Mouse (Mus musculus) urinary bladder, postnatal 4 days (tissue): Measurements from ENCODE around the gene Tnfrsf4.
A peak's percentile ranks its signal among the peaks of the same experiment; 100 is the strongest.

Experiments used
- DNase-seq, 2 experiments: peaks; one replicate each; pipeline ENCODE4 v3.0.0; 2021 to 2022; ENCODE audit warnings: low spot score in 2 of 2

Gene Tnfrsf4

DNA sequence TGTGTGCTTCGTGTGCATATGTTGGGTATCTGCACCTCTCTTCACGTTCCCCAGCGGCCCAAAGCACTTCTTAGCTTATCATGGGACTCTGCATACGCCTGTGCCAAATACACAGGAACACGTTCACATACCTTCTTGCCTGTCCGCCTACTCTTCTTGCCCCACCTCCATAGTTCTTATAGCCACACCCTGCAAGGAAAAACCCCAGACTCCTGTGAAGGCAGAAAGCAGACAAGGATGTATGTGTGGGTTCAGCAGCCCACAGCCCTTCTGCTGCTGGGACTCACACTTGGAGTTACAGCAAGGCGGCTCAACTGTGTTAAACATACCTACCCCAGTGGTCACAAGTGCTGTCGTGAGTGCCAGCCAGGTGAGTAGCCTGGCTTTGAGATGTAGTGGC lies at the start of gene Tnfrsf4:
Gene Tnfrsf4, plus strand, starts transcription at position 207 of the 400 bp plus-strand sequence.
- no peak for DNase-seq

- no peak for DNase-seq
Measured at GRCm38 (mm10) chr4:155964396-155964795, 49.2 kb upstream of the Tnfrsf4 start.

DNA sequence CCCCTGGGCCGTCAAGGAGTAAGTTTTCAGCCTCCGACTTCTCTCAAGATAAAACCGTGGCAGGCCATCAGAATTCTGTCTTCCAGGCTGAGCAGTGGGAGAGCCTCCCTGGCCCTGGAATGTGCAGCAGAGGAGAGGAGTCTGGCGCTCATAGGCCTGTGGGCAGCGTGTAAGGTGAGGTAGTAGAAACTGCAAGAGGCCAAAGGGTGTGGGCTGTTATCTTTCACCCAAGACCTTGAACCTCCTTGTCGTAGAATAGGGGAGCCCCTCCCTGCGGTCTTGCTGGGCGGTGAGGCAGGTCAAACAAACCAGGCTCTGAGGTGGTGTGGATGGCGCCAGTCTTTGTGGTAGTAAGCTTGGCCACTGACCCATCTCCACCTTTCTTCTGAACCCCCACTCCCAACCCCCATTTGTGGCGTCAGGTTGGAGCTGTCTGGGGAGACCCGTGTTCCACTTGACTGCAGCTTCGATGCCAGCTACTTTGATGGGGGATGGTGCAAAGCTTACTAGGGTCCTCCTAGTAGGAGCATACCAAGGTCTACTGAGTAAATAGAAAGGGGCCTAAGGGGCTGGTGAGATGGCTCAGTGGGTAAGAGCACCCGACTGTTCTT lies 44.5 kb upstream of the Tnfrsf4 start:
- no peak for DNase-seq

GRCm38 (mm10) chr4:155970286-155970685 lies 43.4 kb upstream of the Tnfrsf4 start:
- no peak for DNase-seq

- DNase-seq = no peak
Measured at GRCm38 (mm10) chr4:155972651-155973050, 41.0 kb upstream of the Tnfrsf4 start.

DNA sequence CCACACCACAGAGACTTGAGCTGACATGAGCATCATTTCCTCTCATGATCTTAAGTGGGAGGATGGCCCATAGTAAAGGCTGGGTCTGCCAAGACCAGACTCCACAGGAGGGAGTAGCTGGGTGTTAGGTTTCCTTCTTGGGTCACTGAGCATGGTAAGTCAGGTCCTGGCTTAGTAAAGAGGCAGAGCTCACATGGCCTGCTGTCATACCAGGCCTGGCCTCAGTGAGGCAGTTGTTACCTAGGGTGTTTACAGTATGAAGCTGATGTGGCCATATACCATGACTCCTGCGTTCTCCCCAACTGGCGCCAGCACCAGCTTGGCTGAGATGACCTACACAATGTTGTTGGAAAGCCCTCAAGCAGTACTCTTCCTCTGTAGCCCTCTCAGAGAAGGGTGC lies 40.4 kb upstream of the Tnfrsf4 start:
- no peak for DNase-seq

DNA sequence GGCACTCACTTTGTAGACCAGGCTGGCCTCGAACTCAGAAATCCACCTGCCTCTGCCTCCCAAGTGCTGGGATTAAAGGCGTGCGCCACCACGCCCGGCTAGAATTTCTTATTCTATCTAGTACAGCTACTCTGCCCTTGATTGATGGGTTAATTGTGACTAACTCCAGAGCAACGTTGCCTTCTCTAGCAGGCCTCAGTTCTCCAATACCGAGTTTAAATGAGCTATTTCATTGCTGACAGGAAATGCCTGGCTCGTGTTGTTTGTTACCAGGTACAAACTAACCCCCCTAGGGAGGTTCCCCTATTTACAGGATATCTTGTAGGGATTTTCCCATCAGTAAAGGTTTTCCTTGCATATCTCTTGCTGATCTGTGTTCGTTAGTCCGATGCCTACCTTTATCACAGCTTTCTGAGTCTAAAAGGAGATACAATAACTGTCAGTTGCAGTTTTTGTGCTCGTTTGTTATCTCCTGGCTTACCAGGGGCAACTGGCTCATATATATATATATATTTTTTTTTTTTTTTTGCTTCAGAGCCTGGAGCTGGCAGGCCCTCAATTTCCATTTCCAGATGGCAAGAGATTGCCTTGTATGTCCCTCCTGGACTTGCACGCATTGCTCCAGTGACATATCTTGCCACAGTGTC lies 32.1 kb upstream of the Tnfrsf4 start:
- DNase-seq = no peak

DNA sequence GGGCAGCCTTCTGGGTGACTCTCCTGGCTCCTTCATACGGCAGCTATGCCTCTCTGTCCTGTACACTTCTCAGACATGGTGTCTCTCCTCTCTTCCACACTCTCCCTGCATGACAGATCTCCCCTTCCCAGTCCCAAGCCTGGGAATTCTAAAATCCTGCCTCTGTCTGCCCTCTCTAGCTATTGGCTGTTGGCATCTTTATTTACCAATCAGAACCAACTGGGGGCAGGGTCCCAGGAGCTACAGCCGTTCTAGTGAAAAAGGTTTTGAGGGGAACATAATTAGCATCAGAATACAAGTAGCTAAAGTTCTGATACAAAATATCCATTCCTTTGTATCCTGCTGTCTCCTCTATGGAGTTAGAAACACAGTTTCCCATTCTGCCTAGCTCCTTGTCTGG lies 29.9 kb upstream of the Tnfrsf4 start:
- no peak for DNase-seq

- DNase-seq = no peak
Measured at GRCm38 (mm10) chr4:155991211-155991907, 22.3 kb upstream of the Tnfrsf4 start.

DNA sequence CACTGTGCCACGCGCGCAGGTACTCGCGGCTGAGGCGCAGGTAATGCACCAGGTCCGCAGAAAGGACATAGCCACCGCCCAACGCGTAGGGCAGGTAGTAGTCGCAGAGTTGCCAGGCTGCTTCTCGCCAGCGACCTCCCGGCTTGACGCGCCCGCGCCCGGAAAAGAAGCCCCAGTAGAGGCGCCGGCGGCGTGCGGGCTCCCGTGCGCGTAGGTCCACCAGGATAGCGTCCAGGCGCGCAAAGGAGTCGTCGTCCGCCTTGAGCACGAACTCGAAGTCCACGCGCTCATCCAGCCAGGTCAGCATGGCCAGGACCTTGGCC lies 21.8 kb upstream of the Tnfrsf4 start:
- DNase-seq = no peak

DNA sequence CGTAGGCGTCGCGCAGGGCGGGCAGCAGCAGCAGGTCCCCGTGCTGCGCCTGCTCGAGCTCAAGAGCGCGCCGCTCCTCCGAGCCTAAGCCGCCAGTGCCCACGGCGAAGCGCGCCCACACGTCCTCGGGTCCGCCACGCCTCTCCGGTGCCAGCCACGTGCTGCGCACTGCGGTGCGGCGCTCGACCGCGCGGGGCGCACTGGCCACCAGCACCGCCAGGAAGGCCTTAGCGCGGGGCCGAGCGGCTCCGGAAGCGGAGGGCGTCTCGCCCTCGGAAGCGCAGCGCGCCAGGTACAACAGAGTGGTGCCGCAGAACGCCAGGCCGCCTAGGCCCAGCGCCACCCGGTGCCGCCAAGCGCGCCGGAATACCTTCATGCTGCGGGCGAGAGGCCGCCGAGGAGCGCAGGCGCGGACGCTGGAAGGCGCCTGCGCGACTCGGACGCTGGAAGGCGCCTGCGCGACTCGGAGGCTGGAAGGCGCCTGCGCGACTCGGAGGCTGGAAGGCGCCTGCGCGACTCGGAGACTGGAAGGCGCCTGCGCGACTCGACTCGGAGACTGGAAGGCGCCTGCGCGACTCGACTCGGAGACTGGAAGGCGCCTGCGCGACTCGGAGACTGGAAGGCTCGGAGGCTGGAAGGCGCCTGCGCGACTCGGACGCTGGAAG lies 21.3 kb upstream of the Tnfrsf4 start, which contains the start of the genes B3galt6 and Sdf4:
Gene B3galt6, minus strand, starts transcription at position 409 of the 665 bp plus-strand sequence.
Gene Sdf4, plus strand, starts transcription at position 632 of the 665 bp plus-strand sequence.
- peak; percentile 76 to 84 for DNase-seq

DNA sequence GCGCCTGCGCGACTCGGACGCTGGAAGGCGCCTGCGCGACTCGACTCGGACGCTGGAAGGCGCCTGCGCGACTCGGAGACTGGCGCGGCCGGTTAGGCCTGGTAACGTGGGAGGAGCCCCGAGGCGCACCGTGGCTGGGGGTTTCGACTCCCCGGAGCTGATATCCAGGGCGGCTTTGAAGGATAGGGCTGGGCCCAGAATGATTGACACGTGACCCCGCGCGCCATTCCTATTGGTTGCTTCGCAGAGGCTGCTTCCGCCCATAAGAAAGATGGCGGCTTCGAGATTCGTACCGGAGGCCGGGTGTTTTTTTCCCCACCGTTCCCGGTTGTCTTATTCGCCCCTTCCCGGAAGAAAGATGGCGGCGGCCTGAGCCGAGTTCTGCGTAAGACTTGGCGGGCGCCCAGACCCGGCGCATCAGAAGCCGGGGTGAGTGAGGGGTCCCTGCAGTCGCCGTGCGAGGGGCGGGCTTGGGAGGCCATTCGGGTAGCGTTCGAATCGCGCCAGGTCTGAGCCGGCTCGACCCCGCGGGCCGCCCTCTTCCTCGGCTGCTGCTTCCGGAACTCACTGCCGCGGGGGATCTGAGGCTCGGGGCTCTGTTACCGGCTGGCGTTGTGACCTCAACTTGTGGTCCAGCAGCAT lies 20.6 kb upstream of the Tnfrsf4 start:
- peak; percentile 93 to 97 for DNase-seq

- DNase-seq = no peak
Measured at GRCm38 (mm10) chr4:155993606-155994005, 20.0 kb upstream of the Tnfrsf4 start.

GRCm38 (mm10) chr4:156004109-156004508 lies 9.5 kb upstream of the Tnfrsf4 start:
- no peak for DNase-seq

DNA sequence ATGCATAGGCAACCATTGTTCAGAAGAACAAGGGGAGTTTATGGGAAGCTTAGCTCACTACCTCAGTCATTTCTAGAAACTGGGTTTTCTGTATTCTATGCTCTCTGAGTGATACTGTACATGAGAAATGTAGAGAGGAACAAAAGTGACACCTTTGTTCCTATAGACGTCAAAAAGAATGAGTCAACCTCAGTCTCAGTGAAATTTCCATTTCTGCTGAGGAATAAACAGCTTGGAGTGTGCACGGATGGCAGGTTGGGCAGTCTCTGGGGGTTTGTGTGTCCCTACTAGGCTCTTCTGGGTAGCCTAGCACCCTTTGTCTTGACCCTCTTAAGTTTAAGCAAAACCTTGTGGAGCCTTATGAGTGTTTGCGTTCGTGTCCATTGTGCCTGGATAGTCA lies 5.3 kb upstream of the Tnfrsf4 start:
- DNase-seq = no peak

DNA sequence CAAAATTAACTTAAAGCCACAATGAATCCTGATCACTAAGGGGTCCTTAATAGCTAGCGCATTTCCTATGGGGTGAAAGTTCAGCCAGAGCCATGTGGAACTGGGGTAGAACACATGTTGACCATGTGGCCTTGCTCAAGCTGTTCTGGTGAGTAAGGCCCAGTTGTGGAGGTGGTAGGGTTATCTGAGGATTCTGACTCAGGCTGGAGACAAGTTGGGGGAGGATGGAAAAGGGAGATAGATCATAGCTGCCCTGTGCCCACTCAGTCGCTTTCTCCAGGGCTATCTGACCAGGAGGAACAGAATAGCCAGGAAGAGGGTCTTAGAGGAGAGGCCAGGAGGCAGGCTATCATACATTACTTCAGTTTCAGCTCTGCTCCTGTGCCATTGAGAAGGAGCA lies 793 bp downstream of the Tnfrsf4 start:
- no peak for DNase-seq

- DNase-seq = no peak
Measured at GRCm38 (mm10) chr4:156019771-156020170, 6.1 kb downstream of the Tnfrsf4 start.

GRCm38 (mm10) chr4:156021381-156021780 lies 7.7 kb downstream of the Tnfrsf4 start:
- DNase-seq = no peak

GRCm38 (mm10) chr4:156021942-156022419 lies 8.3 kb downstream of the Tnfrsf4 start:
- no peak for DNase-seq

- DNase-seq = no peak
Measured at GRCm38 (mm10) chr4:156023520-156023919, 9.9 kb downstream of the Tnfrsf4 start.

GRCm38 (mm10) chr4:156024184-156024583 lies 10.5 kb downstream of the Tnfrsf4 start:
- no peak for DNase-seq

GRCm38 (mm10) chr4:156026013-156026412 lies 12.4 kb downstream of the Tnfrsf4 start, which contains the start of gene Tnfrsf18:
Gene Tnfrsf18 (plus strand): TSS chr4:156026164.
- no peak for DNase-seq
